Mouse (Mus musculus) heart, adult 2 months (tissue): Measurements from ENCODE around the gene Olfr90. TPM values are rescaled to one million over a fixed set of nuclear protein-coding genes. Genes with fewer than 3 reads are reported as not detected.

Experiments
- DNase-seq, 2 experiments: peaks; one replicate each; pipeline ENCODE4 v3.0.0; 2021
- H3K27ac ChIP-seq: fragments of 200-600 bp; 2 replicates; pipeline ENCODE4 v1.8.1; 2022
- H3K27me3 ChIP-seq: fragments of 200-500 bp; 2 replicates; pipeline ENCODE4 v1.6.1; 2012; ENCODE audit warnings: mild to moderate bottlenecking, low read length, inconsistent platforms, mixed read lengths; ENCODE audit not compliant: control insufficient read depth, insufficient read depth
- H3K36me3 ChIP-seq: fragments of 200-500 bp; 2 replicates; pipeline ENCODE4 v1.6.1; 2012; ENCODE audit warnings: low read length, inconsistent platforms; ENCODE audit not compliant: control insufficient read depth, insufficient read depth
- H3K4me1 ChIP-seq: fragments of 200-500 bp; 2 replicates; pipeline ENCODE4 v1.6.1; 2011; ENCODE audit warnings: low read length; ENCODE audit not compliant: control insufficient read depth, insufficient read depth
- H3K4me3 ChIP-seq: fragments of 200-600 bp; 2 replicates; pipeline ENCODE4 v1.8.1; 2022
- H3K79me2 ChIP-seq: fragments of 200-500 bp; replicated peaks from 2 replicates; pipeline ENCODE4 v1.6.1; 2012; ENCODE audit warnings: mild to moderate bottlenecking, inconsistent platforms, low read length, moderate library complexity, mixed read lengths; ENCODE audit not compliant: control insufficient read depth, insufficient read depth
- H3K9ac ChIP-seq: fragments of 200-500 bp; 2 replicates; pipeline ENCODE4 v1.6.1; 2012; ENCODE audit warnings: low read depth, mild to moderate bottlenecking, control low read depth, inconsistent platforms, low read length, mixed read lengths
- CTCF ChIP-seq: fragments of 200-600 bp; IDR thresholded peaks from 2 replicates; pipeline ENCODE4 v1.8.1; 2022; ENCODE audit warnings: antibody characterized with exemption, mild to moderate bottlenecking, moderate library complexity
- EP300 ChIP-seq: fragments of 200-500 bp; IDR thresholded peaks from 2 replicates; pipeline ENCODE4 v1.6.1; 2011; ENCODE audit warnings: low read depth, low read length, control low read depth; ENCODE audit not compliant: insufficient read depth
- POLR2A ChIP-seq: fragments of 200-500 bp; IDR thresholded peaks from 2 replicates; pipeline ENCODE4 v1.6.1; 2011; ENCODE audit warnings: mild to moderate bottlenecking, low read depth, low read length, control low read depth; ENCODE audit not compliant: insufficient read depth
- WGBS: fragments of 180-500 bp; shearing (Covaris S2); methylation state at CpG from one replicate; pipeline ENCODE4 v1.1.7; 2018; 5-methylcytosine and 5-hydroxymethylcytosine counted together
- intact Hi-C: fragments of 180-260 bp; cut with DNase I; formaldehyde crosslinking; loops from one replicate; pipeline ENCODE4 v1.15.1; 2025
- polyA plus RNA-seq: library from polyadenylated mRNA; depleted of rRNA; stranded (reverse); fragments of >200 nt; gene quantifications from 2 replicates; pipeline ENCODE4 v1.2.3, GENCODE M21; 2012; rRNA removed
- total RNA-seq, 2 experiments: library from RNA; stranded (reverse); gene quantifications; 2 replicates each; pipeline ENCODE4 v1.2.3; 2021

Gene Olfr90
- total and polyA plus RNA-seq, 3 experiments, result not detected

DNA sequence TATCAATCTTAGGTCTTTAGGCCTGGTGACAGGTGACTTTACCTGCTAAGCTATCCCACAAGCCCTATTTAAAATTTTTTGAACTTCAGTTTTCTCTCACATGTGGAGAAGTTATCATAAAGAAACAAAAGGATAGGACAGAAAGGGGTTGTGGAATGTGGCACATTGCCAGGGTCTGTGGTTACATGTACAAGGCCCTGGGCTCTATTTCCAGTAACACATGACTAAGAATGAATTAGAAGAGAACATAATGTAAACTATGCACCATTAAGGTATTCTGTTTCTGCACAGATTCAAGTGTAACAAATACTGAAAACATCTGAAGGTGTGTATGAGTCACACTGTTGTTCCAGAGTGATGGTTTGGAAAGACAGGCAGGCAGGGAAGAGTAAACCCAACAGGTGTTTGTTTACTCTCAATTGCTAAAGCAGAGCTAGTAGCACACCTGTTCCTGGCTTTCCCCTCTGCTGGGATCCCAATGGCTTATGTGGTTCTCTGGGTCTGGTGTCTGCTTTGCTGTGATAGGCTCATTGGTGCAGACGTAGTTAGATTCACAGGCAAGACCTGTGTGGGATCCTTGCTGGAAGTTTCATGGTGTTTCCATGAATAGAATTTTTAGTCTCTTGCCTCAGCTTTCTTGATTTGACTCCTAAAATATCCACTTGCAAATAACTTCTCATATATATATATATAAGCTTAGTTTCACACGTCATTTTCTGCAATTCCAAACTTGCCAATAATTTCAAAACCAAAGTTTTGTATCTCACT is 49.0 kb downstream of the Olfr90 start:
- 75% methylated on average over 2 of the region's 2 CpGs for WGBS
- no peaks in the 10 kb centered on the region for H3K4me1 ChIP-seq

More for the DNA sequence above, 49.0 kb downstream of the Olfr90 start:
- no peak overlapping the region for H3K9ac ChIP-seq
- DNase-seq, result no peak
- no peak for TF ChIP-seq CTCF
- no peak for TF ChIP-seq POLR2A
- no peak for TF ChIP-seq EP300
- intact Hi-C loops, result no loop called here
- H3K27me3 ChIP-seq, result no peaks in the 10 kb centered on the region
- no peak overlapping the region for H3K27ac ChIP-seq
- no peak overlapping the region for H3K4me3 ChIP-seq
- H3K36me3 ChIP-seq, result no peaks in the 10 kb centered on the region
- H3K79me2 ChIP-seq, result no peaks in the 10 kb centered on the region

Other genes starting within 250 kb of the Olfr90 start
- gene Trim15, start 221.3 kb downstream of the Olfr90 start, total RNA-seq, result not detected
- gene Trim15, start 221.3 kb downstream of the Olfr90 start, polyA plus RNA-seq, result 0.10 TPM in 1 of 2 replicates, not detected in the other
- gene Trim10, start 218.9 kb downstream of the Olfr90 start, total RNA-seq, result 1 to 10 TPM in 1 of 2 experiments, under 1 TPM in 1; 0.13 to 2.1 TPM
- gene Trim10, start 218.9 kb downstream of the Olfr90 start, polyA plus RNA-seq, result 0.92 TPM in 1 of 2 replicates, not detected in the other
- not detected for gene Trim40, start 198.4 kb downstream of the Olfr90 start, total RNA-seq
- gene Trim40, start 198.4 kb downstream of the Olfr90 start, polyA plus RNA-seq, result not detected in 2 replicates
- not detected for gene Trim31, start 190.4 kb downstream of the Olfr90 start, total RNA-seq
- not detected in 2 replicates for gene Trim31, start 190.4 kb downstream of the Olfr90 start, polyA plus RNA-seq
- under 1 TPM; 0.77 to 0.81 TPM for gene Rnf39, start 145.6 kb downstream of the Olfr90 start, total RNA-seq
- 0.64 and 1.00 TPM in 2 replicates for gene Rnf39, start 145.6 kb downstream of the Olfr90 start, polyA plus RNA-seq
- gene Ppp1r11, start 136.8 kb downstream of the Olfr90 start, total RNA-seq, result 100 to 1,000 TPM in 1 of 2 experiments, 10 to 100 TPM in 1; 92.4 to 108 TPM
- 56.8 and 70.8 TPM in 2 replicates for gene Ppp1r11, start 136.8 kb downstream of the Olfr90 start, polyA plus RNA-seq
- 10 to 100 TPM; 25.9 to 29.0 TPM for gene Znrd1, start 129.9 kb downstream of the Olfr90 start, total RNA-seq
- gene Znrd1, start 129.9 kb downstream of the Olfr90 start, polyA plus RNA-seq, result 19.8 and 26.2 TPM in 2 replicates
- gene Znrd1as, start 129.9 kb downstream of the Olfr90 start, total RNA-seq, result 10 to 100 TPM; 14.1 to 18.2 TPM
- gene Znrd1as, start 129.9 kb downstream of the Olfr90 start, polyA plus RNA-seq, result 4.0 and 8.8 TPM in 2 replicates
- under 1 TPM; 0.27 to 0.63 TPM for gene 2410137M14Rik, start 107.3 kb downstream of the Olfr90 start, total RNA-seq
- gene 2410137M14Rik, start 107.3 kb downstream of the Olfr90 start, polyA plus RNA-seq, result 0.41 and 0.61 TPM in 2 replicates
- gene H2-M5, start 99.0 kb downstream of the Olfr90 start, total RNA-seq, result under 1 TPM; 0.41 to 0.63 TPM
- 0.14 and 0.35 TPM in 2 replicates for gene H2-M5, start 99.0 kb downstream of the Olfr90 start, polyA plus RNA-seq
- 1 to 10 TPM in 1 of 2 experiments, under 1 TPM in 1; 0.94 to 1.4 TPM for gene Zfp57, start 87.3 kb downstream of the Olfr90 start, total RNA-seq
- 2.3 and 4.3 TPM in 2 replicates for gene Zfp57, start 87.3 kb downstream of the Olfr90 start, polyA plus RNA-seq
- not detected for gene Mog, start 65.1 kb downstream of the Olfr90 start, total RNA-seq
- 0.09 TPM in 1 of 2 replicates, not detected in the other for gene Mog, start 65.1 kb downstream of the Olfr90 start, polyA plus RNA-seq
- 1 to 10 TPM; 6.5 to 6.7 TPM for gene Gabbr1, start 42.5 kb downstream of the Olfr90 start, total RNA-seq
- gene Gabbr1, start 42.5 kb downstream of the Olfr90 start, polyA plus RNA-seq, result 15.5 and 17.4 TPM in 2 replicates
- not detected for gene Olfr91, start 9.8 kb upstream of the Olfr90 start, total RNA-seq
- gene Olfr91, start 9.8 kb upstream of the Olfr90 start, polyA plus RNA-seq, result not detected in 2 replicates
- not detected for gene Olfr92, start 31.6 kb upstream of the Olfr90 start, total RNA-seq
- not detected in 2 replicates for gene Olfr92, start 31.6 kb upstream of the Olfr90 start, polyA plus RNA-seq
- gene Olfr93, start 73.0 kb upstream of the Olfr90 start, total RNA-seq, result not detected
- gene Olfr93, start 73.0 kb upstream of the Olfr90 start, polyA plus RNA-seq, result not detected in 2 replicates
- not detected for gene Ubd, start 105.4 kb upstream of the Olfr90 start, total RNA-seq
- gene Ubd, start 105.4 kb upstream of the Olfr90 start, polyA plus RNA-seq, result 0.12 TPM in 1 of 2 replicates, not detected in the other
- gene Olfr94, start 112.5 kb upstream of the Olfr90 start, total RNA-seq, result not detected
- gene Olfr94, start 112.5 kb upstream of the Olfr90 start, polyA plus RNA-seq, result not detected in 2 replicates
- gene Olfr95, start 124.6 kb upstream of the Olfr90 start, total RNA-seq, result not detected
- not detected in 2 replicates for gene Olfr95, start 124.6 kb upstream of the Olfr90 start, polyA plus RNA-seq
- not detected for gene Olfr96, start 131.6 kb upstream of the Olfr90 start, total RNA-seq
- not detected in 2 replicates for gene Olfr96, start 131.6 kb upstream of the Olfr90 start, polyA plus RNA-seq
- gene Olfr97, start 148.8 kb upstream of the Olfr90 start, total RNA-seq, result not detected
- gene Olfr97, start 148.8 kb upstream of the Olfr90 start, polyA plus RNA-seq, result not detected in 2 replicates
- not detected for gene Olfr98, start 175.2 kb upstream of the Olfr90 start, total RNA-seq
- gene Olfr98, start 175.2 kb upstream of the Olfr90 start, polyA plus RNA-seq, result not detected in 2 replicates
- 1 to 10 TPM; 3.2 to 3.3 TPM for gene H2-M3, start 181.7 kb upstream of the Olfr90 start, total RNA-seq
- 4.9 and 5.0 TPM in 2 replicates for gene H2-M3, start 181.7 kb upstream of the Olfr90 start, polyA plus RNA-seq
- not detected for gene Olfr99, start 195.0 kb upstream of the Olfr90 start, total RNA-seq
- not detected in 2 replicates for gene Olfr99, start 195.0 kb upstream of the Olfr90 start, polyA plus RNA-seq
- not detected for gene Olfr101, start 215.8 kb upstream of the Olfr90 start, total RNA-seq
- not detected in 2 replicates for gene Olfr101, start 215.8 kb upstream of the Olfr90 start, polyA plus RNA-seq
- not detected for gene Olfr102, start 228.6 kb upstream of the Olfr90 start, total RNA-seq
- gene Olfr102, start 228.6 kb upstream of the Olfr90 start, polyA plus RNA-seq, result not detected in 2 replicates